Mouse (Mus musculus) CH12.LX (cell line): ENCODE measurements at regions not wholly inside any gene's neighbourhood (a gene's known extent, or its start where the extent isn't known, plus 50 kb on each side); places are given as distances from the start of the nearest gene placed in this dataset.

ENCODE experiments used
- DNase-seq: peaks from one replicate; pipeline ENCODE4 v3.0.0-alpha.2; 2013; ENCODE audit errors: extremely low read depth
- H3K27ac ChIP-seq: 2 replicates; pipeline ENCODE4 v1.5.1; 2012; ENCODE audit warnings: low read depth, mild to moderate bottlenecking, control low read depth, moderate library complexity; ENCODE audit not compliant: insufficient read depth
- H3K27me3 ChIP-seq: replicated peaks from 2 replicates; pipeline ENCODE3; 2012; ENCODE audit warnings: inconsistent platforms
- H3K36me3 ChIP-seq, 2 experiments: replicated peaks in 1 of 2; 2 replicates each; pipeline versions ENCODE3 to v1.6.1; 2012; ENCODE audit warnings: inconsistent platforms in 1 of 2, low read length in 1 of 2, mild to moderate bottlenecking in 1 of 2, mixed read lengths in 1 of 2, moderate library complexity in 1 of 2; ENCODE audit not compliant: control insufficient read depth in 1 of 2, insufficient read depth in 1 of 2
- H3K4me1 ChIP-seq, 2 experiments: 2 replicates each; pipeline ENCODE4 v1.6.1; 2012; ENCODE audit warnings: inconsistent platforms in 1 of 2, moderate library complexity in 1 of 2; ENCODE audit not compliant: insufficient read depth in 2 of 2, control insufficient read depth in 1 of 2
- H3K4me2 ChIP-seq: 2 replicates; pipeline ENCODE4 v1.6.1; 2012; ENCODE audit warnings: low read depth, mild to moderate bottlenecking, control low read depth; ENCODE audit not compliant: poor library complexity, insufficient read depth, severe bottlenecking
- H3K4me3 ChIP-seq, 3 experiments: fragments of 150-350 bp in 1 of 3; sonication (generic) in 1 of 3; replicated peaks in 1 of 3; 2 replicates each; pipeline versions ENCODE3 to v1.5.1; 2011 to 2012; ENCODE audit warnings: low read depth in 2 of 3, low read length in 2 of 3, mild to moderate bottlenecking in 2 of 3, moderate library complexity in 2 of 3, control low read depth in 1 of 3, improper control_type of control experiment in 1 of 3, inconsistent platforms in 1 of 3, mixed read lengths in 1 of 3; ENCODE audit not compliant: poor library complexity in 1 of 3
- H3K79me2 ChIP-seq: replicated peaks from 2 replicates; pipeline ENCODE4 v1.6.1; 2012; ENCODE audit warnings: mild to moderate bottlenecking, moderate library complexity; ENCODE audit not compliant: control insufficient read depth, poor library complexity, insufficient read depth, severe bottlenecking; ENCODE audit errors: extremely low read depth
- H3K9ac ChIP-seq: 2 replicates; pipeline ENCODE4 v1.6.1; 2012; ENCODE audit warnings: low read depth, mild to moderate bottlenecking, control low read depth, moderate library complexity; ENCODE audit not compliant: insufficient read depth
- H3K9me3 ChIP-seq: replicated peaks from 2 replicates; pipeline ENCODE3; 2012; ENCODE audit warnings: low read length, inconsistent platforms, mixed read lengths
- CHD1 ChIP-seq: IDR thresholded peaks from 2 replicates; pipeline ENCODE4 v1.6.1; 2012; ENCODE audit warnings: low read depth, low read length, improper control_type of control experiment, inconsistent platforms
- CTCF ChIP-seq, 2 experiments: IDR thresholded peaks in 1 of 2; conservative IDR thresholded peaks in 1 of 2; 2 replicates each; pipeline ENCODE4 v1.5.1; 2011 to 2012; ENCODE audit warnings: low read depth in 2 of 2, low read length in 2 of 2, improper control_type of control experiment in 1 of 2, inconsistent platforms in 1 of 2, mild to moderate bottlenecking in 1 of 2, moderate library complexity in 1 of 2
- E2F4 ChIP-seq: IDR thresholded peaks from 2 replicates; pipeline ENCODE4 v1.6.1; 2011; ENCODE audit warnings: low read depth, low read length, improper control_type of control experiment; ENCODE audit not compliant: insufficient replicate concordance
- GABPA ChIP-seq: IDR thresholded peaks from 2 replicates; pipeline ENCODE4 v1.6.1; 2012; ENCODE audit warnings: low read depth, low read length, improper control_type of control experiment, inconsistent platforms; ENCODE audit not compliant: insufficient replicate concordance
- IRF4 ChIP-seq: IDR thresholded peaks from 2 replicates; pipeline ENCODE4 v1.6.1; 2014; ENCODE audit warnings: low read depth, mild to moderate bottlenecking, inconsistent platforms, low read length, improper control_type of control experiment
- JUN ChIP-seq: IDR thresholded peaks from 2 replicates; pipeline ENCODE4 v1.6.1; 2011; ENCODE audit warnings: low read depth, mild to moderate bottlenecking, low read length, improper control_type of control experiment, moderate library complexity; ENCODE audit not compliant: insufficient read depth
- JUND ChIP-seq: conservative IDR thresholded peaks from 2 replicates; pipeline ENCODE4 v1.6.1; 2011; ENCODE audit warnings: low read depth, low read length, improper control_type of control experiment
- KAT2A ChIP-seq: IDR thresholded peaks from 2 replicates; pipeline ENCODE4 v1.6.1; 2012; ENCODE audit warnings: low read length, improper control_type of control experiment, inconsistent platforms; ENCODE audit not compliant: insufficient replicate concordance
- MAFK ChIP-seq: IDR thresholded peaks from 2 replicates; pipeline ENCODE4 v1.6.1; 2011; ENCODE audit warnings: low read length, improper control_type of control experiment; ENCODE audit not compliant: insufficient replicate concordance
- MAZ ChIP-seq: IDR thresholded peaks from 2 replicates; pipeline ENCODE4 v1.6.1; 2012; ENCODE audit warnings: low read depth, mild to moderate bottlenecking, inconsistent platforms, low read length, improper control_type of control experiment, moderate library complexity
- MEF2A ChIP-seq: IDR thresholded peaks from 2 replicates; pipeline ENCODE4 v1.6.1; 2014; ENCODE audit warnings: low read depth, mild to moderate bottlenecking, inconsistent platforms, low read length, improper control_type of control experiment, borderline replicate concordance
- MXI1 ChIP-seq: IDR thresholded peaks from 2 replicates; pipeline ENCODE4 v1.6.1; 2011; ENCODE audit warnings: mild to moderate bottlenecking, low read depth, low read length, improper control_type of control experiment
- POLR2A ChIP-seq: IDR thresholded peaks from 2 replicates; pipeline ENCODE4 v1.6.1; 2011; ENCODE audit warnings: low read depth, mild to moderate bottlenecking, improper control_type of control experiment, low read length
- POLR2AphosphoS2 ChIP-seq: IDR thresholded peaks from 2 replicates; pipeline ENCODE4 v1.6.1; 2011; ENCODE audit warnings: low read depth, low read length, improper control_type of control experiment
- SIN3A ChIP-seq: IDR thresholded peaks from 2 replicates; pipeline ENCODE4 v1.6.1; 2012; ENCODE audit warnings: low read length, improper control_type of control experiment, inconsistent platforms
- SMC3 ChIP-seq: IDR thresholded peaks from 2 replicates; pipeline ENCODE4 v1.6.1; 2011; ENCODE audit warnings: low read depth, low read length, improper control_type of control experiment
- USF1 ChIP-seq: IDR thresholded peaks from 2 replicates; pipeline ENCODE4 v1.6.1; 2014; ENCODE audit warnings: low read depth, mild to moderate bottlenecking, inconsistent platforms, low read length, improper control_type of control experiment
- USF2 ChIP-seq: conservative IDR thresholded peaks from 2 replicates; pipeline ENCODE4 v1.6.1; 2011; ENCODE audit warnings: low read depth, low read length, improper control_type of control experiment
- ZC3H11A ChIP-seq: IDR thresholded peaks from 2 replicates; pipeline ENCODE4 v1.6.1; 2012; ENCODE audit warnings: low read depth, mild to moderate bottlenecking, inconsistent platforms, low read length, improper control_type of control experiment
- ZKSCAN1 ChIP-seq: IDR thresholded peaks from 2 replicates; pipeline ENCODE4 v1.6.1; 2012; ENCODE audit warnings: low read depth, inconsistent platforms, low read length, improper control_type of control experiment, borderline replicate concordance
- ZMIZ1 ChIP-seq: IDR thresholded peaks from 2 replicates; pipeline ENCODE4 v1.6.1; 2012; ENCODE audit warnings: low read depth, mild to moderate bottlenecking, inconsistent platforms, low read length, improper control_type of control experiment
- dilution Hi-C: fragments of 300-500 bp; cut with MboI; formaldehyde crosslinking; loops from 2 replicates; pipeline ENCODE4 v1.14.3; 2020; ENCODE audit warnings: low sequenced_read_pairs; ENCODE audit not compliant: extremely low pct_unique_long_range_greater_than_20kb, extremely low pct_ligation_motif_present
- in situ Hi-C: fragments of 300-500 bp; cut with MboI; formaldehyde crosslinking; loops from 3 replicates; pipeline ENCODE4 v1.14.3; 2019; ENCODE audit warnings: low sequenced_read_pairs, low pct_ligation_motif_present, low pct_unique_long_range_greater_than_20kb, mixed read lengths

- no peak overlapping the region for H3K4me3 ChIP-seq
- no peaks in the 10 kb centered on the region for H3K36me3 ChIP-seq
- in situ Hi-C loops = no loop called here
- no peak overlapping the region for H3K4me2 ChIP-seq
- H3K4me1 ChIP-seq = no peaks in the 10 kb centered on the region
- H3K9me3 ChIP-seq = no peaks in the 10 kb centered on the region
- no peak for DNase-seq
- no peaks in the 10 kb centered on the region for H3K79me2 ChIP-seq
- H3K27ac ChIP-seq = no peak overlapping the region
- H3K27me3 ChIP-seq = no peaks in the 10 kb centered on the region
- dilution Hi-C loops = no loop called here
- no peak for TF ChIP-seq POLR2AphosphoS2
- TF ChIP-seq USF1 = no peak
- TF ChIP-seq ZKSCAN1 = no peak
- H3K9ac ChIP-seq = no peak overlapping the region
Observed at GRCm38 (mm10) chr9:34334555-34335468, 150.9 kb upstream of the Kirrel3 start.

DNA sequence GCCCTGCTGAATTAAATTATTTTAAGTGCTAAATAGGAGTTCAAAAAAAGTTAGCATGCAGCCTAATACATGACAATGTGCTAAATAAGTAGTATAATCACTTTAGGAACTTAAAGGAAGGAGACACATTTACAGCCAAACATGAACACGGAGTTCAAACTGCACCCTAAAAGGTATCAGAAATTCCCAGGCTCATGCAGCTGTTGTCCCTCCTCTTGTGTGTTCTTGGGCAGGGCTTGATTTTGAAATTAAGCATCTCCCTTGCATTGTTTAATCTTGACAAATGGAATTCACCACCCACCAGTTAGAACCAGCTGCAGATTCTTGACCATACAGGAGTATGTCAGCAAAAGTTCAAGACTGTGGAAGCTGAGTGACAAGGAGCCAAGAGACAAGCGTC is 137.3 kb upstream of the Kirrel3 start:
- in situ Hi-C loops = no loop called here
- H3K4me2 ChIP-seq = no peak overlapping the region
- no peaks in the 10 kb centered on the region for H3K36me3 ChIP-seq
- H3K4me1 ChIP-seq = no peaks in the 10 kb centered on the region
- DNase-seq = no peak
- no peak for TF ChIP-seq SIN3A
- no peak for TF ChIP-seq SMC3
- TF ChIP-seq MAZ = no peak
- H3K27me3 ChIP-seq = no peaks in the 10 kb centered on the region
- no peaks in the 10 kb centered on the region for H3K9me3 ChIP-seq
- no peaks in the 10 kb centered on the region for H3K79me2 ChIP-seq
- H3K9ac ChIP-seq = no peak overlapping the region
- H3K4me3 ChIP-seq = no peak overlapping the region
- dilution Hi-C loops = no loop called here
- no peak overlapping the region for H3K27ac ChIP-seq

DNA sequence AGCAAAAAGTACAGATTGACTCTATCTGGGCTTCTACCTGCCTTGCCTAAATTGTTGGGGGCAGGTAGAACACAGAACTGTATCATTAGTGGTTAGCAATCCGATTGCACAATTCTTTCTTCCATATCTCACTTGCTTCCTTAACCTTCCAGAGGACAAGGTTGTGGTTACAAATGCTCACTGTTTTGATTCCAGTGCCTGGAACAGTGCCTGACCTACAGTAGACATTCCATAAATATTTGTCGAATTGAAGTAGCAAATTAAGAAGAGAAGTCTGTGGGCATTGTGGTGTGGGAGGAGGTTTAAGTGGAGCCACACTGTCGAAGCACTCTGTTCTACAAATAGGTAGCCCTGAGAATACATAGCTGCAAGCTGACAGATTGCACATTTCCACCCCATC is 135.7 kb upstream of the Kirrel3 start:
- in situ Hi-C loops = no loop called here
- TF ChIP-seq JUND = no peak
- TF ChIP-seq KAT2A = no peak
- TF ChIP-seq GABPA = no peak
- TF ChIP-seq MAZ = no peak
- no peak for TF ChIP-seq USF2
- TF ChIP-seq POLR2A = no peak
- no peak for TF ChIP-seq ZC3H11A
- TF ChIP-seq ZKSCAN1 = no peak
- no peak for TF ChIP-seq MXI1
- TF ChIP-seq IRF4 = no peak
- no peak for TF ChIP-seq CHD1
- no peak for TF ChIP-seq E2F4
- no peak for TF ChIP-seq ZMIZ1
- TF ChIP-seq MAFK = no peak
- TF ChIP-seq CTCF (conservative IDR thresholded peaks at IDR 0.05 in 1 of 2, IDR thresholded peaks at IDR 0.05 in 1 of 2; ENCODE audit: low read depth in 2 of 2, low read length in 2 of 2) = no peak
- TF ChIP-seq USF1 = no peak
- TF ChIP-seq SIN3A = no peak
- TF ChIP-seq MEF2A = no peak
- no peak for TF ChIP-seq JUN
- no peak overlapping the region for H3K4me2 ChIP-seq
- H3K9ac ChIP-seq = no peak overlapping the region
- no peaks in the 10 kb centered on the region for H3K27me3 ChIP-seq
- no peaks in the 10 kb centered on the region for H3K4me1 ChIP-seq
- H3K79me2 ChIP-seq = no peaks in the 10 kb centered on the region
- dilution Hi-C loops = no loop called here
- H3K9me3 ChIP-seq = no peaks in the 10 kb centered on the region
- DNase-seq = no peak
- H3K4me3 ChIP-seq = no peak overlapping the region
- H3K27ac ChIP-seq = no peak overlapping the region
- no peaks in the 10 kb centered on the region for H3K36me3 ChIP-seq
